Mouse (Mus musculus): ENCODE results near the gene Psmd14.

- no peak for TF ChIP-seq CTCF (IDR thresholded peaks at IDR 0.05; ENCODE audit: control insufficient read depth, insufficient read depth, insufficient read length)
- no peak for TF ChIP-seq USF1 (IDR thresholded peaks at IDR 0.05; ENCODE audit: low read depth)
- TF ChIP-seq CEBPB (IDR thresholded peaks at IDR 0.05; ENCODE audit: low read depth): no peak
- TF ChIP-seq MYOG (IDR thresholded peaks at IDR 0.05; ENCODE audit: control insufficient read depth, extremely low read depth, insufficient read length): no peak
- no peak for TF ChIP-seq MAX (IDR thresholded peaks at IDR 0.05)
- no peak for TF ChIP-seq MYOD1 (IDR thresholded peaks at IDR 0.05; ENCODE audit: control insufficient read depth, insufficient read length, low read depth)
These were observed 22.7 kb downstream of the Psmd14 start for GRCm38 (mm10) chr2:61734175-61734574.
